Mouse (Mus musculus) cortical plate, adult 2 months (tissue): ENCODE results near the gene Ccdc102a.

Experiments
- CTCF ChIP-seq: fragments of 200-500 bp; IDR thresholded peaks from 2 replicates; pipeline ENCODE4 v1.5.1; 2011; ENCODE audit warnings: mild to moderate bottlenecking, control low read depth, low read length; ENCODE audit not compliant: insufficient read depth; ENCODE audit errors: extremely low read depth
- POLR2A ChIP-seq: fragments of 200-500 bp; IDR thresholded peaks from 2 replicates; pipeline ENCODE4 v1.6.1; 2011; ENCODE audit warnings: mild to moderate bottlenecking, low read length, control low read depth; ENCODE audit not compliant: insufficient read depth; ENCODE audit errors: extremely low read depth

GRCm38 (mm10) chr8:94954368-94954737 is 36.5 kb upstream of the Ccdc102a start:
- no peak for TF ChIP-seq CTCF
- TF ChIP-seq POLR2A: no peak
